Mouse (Mus musculus): Measurements from ENCODE around the gene Akap7.
A peak's percentile ranks its signal among the peaks of the same experiment; 100 is the strongest.

The Akap7 gene

DNA sequence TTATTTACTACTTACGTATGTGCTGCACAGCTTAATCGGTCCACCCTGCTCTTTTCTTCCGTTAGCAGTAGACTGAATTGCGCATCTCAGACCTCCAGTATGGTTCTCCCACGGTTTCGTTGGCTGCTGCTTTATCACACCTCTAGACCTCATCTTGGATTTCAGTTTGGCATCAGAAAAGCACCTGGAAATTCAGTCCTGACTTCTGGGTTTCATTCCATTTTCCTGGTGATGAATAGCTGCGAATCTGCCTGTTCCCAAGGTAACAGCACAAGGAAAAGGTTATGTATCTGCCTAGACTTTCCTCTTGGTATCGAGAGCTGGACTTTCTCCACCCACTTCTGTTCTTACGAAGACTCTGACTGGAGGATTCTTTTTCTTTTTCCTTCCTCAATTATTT, at the start of gene Akap7:
Gene Akap7, minus strand, starts transcription at position 101 of the 400 bp plus-strand sequence.
- DNase-seq = no peak

DNA sequence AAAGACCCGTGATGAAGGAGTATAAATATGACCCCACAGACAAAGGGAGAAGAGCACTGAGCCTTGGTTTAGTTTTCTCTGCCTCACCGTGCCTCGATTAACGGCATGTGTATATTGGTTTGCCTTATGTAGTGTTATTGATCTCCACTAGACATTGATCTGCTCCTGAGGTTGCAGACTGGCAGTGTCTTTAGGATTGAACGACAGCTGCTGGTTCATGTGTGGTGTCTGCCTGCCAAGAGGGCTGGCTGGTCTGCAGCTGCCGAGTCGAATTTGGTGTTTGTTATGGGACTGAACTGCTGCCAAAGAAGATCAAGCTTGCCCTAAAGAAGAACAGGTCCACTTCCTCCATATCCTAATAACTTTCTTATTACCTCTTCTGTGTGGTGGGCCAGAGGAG, 46.7 kb upstream of the Akap7 start:
- no peak for DNase-seq

DNA sequence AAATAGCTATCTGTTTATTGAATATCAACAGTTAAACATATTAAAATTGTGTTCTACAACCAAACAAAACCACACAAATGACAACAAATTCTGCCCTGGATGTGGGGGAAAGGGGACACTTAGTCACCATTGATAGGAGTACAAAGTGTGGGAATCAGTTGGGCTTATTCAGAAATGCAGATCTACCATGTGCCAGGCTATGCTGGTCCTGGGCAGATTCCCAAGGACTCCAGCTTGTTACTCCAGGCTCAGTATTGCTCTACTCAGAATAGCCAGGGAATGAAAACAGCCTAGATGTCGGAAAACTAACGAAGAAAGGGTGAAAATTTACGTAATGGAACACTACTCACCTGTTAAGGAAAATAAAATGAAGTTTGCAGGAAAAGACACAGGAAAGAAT, 46.3 kb upstream of the Akap7 start:
- no peak for DNase-seq

DNA sequence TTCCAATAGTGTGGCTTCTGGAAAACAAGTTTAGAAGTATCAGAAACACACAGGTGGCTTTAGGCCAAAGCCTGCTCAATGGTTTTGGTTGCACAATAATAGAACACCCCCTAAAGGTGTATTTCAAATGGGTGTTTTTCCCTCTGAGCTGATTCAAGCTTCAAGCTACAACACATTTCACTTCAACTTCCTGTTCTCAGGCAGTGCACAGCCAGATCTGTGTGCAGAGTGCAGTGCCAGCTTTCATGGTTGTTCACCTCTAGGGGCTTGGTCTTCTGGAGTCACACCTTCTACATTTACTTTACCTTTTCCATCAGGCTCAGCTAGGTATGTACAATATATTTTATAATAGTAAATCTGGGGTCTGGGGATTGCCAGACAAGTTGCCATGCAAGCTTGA, 35.1 kb upstream of the Akap7 start:
- no peak for DNase-seq

DNA sequence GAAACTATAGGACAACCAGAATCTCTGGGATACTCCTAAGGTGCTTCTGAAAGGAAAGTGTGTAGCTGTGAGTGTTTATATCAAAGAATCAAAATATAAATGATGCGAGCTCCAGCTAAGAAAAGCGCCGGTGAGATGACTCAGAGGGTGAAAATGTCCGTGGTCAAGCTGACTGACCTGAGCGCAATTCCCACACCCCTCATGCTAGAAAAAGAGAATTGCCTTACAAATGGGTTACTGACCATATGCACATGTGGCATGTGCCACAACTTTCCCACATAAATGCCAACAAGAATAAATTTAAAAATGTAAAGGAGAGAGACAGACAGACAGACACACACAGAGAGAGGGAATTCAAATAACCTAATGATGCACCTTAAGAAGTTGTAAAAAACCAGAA, 33.0 kb upstream of the Akap7 start:
- DNase-seq = no peak

DNA sequence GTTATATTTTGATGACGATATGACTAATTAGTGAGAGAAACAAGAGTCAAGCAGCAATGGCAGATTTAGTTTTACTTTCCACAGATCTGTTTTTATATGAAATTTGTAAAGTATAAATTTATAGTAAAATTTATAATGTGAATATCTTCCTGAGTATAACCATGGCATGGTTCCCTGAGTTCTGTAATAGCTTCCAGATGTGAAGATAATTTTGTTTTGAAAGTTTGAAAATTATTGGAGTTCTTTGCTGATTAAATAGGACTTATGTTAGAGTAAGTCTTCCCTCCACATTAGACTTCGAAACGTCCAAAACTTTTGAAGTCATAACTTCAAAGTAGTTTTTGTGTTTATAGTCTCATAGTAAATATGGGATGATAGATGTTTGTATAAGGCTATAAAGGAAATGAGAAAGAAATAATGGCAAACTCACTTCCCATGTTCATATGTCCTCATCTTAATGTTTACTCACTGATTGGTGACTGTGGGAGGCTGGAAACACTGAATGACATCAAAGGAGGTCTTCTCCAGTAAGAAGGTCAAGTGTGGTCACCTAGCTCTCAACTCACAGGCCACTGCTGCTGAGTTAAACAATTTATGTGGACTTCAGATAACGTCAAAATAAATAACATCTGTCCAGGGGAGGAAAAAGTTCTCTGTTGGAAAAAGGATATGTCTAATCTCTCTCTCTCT, 25.9 kb upstream of the Akap7 start:
- DNase-seq = no peak

DNA sequence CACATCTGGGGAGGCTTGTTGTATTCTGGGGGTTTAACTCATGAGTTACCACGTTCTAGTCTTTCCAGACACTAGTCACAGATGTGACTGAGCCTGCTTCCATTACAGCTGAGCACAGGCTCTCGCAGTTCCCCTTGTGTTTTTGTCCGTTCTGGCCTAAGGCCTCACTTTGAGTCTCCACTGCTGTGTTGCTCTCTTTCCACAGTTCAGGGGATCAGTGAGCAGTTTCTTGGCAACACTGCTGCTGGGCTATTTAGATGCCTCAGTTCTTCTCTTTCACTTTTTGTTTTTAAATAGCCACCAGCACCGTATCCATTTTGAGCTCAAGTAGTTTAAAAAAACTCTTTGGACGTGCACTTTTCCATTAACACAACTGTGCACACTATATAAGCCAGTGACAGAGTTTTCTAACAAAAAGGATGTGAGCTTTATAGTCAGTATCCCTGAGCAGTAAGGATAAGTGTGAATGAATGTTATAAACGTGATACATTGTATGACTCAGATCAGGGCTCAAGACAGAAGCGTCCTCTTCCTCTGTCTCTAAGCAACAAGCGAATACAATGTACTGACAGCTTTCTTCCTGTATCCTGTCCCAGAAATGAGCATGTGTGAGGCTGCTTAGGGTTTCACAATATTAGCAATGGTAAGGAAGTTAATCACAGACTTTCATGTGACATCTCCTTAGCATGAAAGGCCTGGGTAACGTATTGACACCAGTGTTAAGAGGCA, 23.8 kb upstream of the Akap7 start:
- DNase-seq = no peak

DNA sequence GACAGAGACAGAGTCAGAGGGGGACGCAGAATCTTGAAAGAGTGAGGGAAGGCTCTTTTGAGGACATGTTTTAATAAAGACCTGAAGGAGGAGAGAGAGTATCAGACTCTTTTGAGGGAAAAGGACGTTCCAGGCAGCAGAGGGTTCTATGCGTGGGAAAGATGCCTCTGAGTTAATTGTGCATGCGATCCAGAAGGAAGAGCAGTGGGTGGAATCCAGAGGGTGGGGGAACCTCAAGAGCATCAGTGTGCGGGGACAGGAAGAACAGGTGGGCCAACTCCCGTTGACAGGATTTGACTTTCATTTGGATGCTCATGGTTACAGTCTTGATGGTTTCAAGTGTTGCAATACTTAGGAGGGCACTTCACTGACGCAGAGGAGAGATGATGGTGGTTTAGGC, 22.4 kb upstream of the Akap7 start:
- DNase-seq = no peak

DNA sequence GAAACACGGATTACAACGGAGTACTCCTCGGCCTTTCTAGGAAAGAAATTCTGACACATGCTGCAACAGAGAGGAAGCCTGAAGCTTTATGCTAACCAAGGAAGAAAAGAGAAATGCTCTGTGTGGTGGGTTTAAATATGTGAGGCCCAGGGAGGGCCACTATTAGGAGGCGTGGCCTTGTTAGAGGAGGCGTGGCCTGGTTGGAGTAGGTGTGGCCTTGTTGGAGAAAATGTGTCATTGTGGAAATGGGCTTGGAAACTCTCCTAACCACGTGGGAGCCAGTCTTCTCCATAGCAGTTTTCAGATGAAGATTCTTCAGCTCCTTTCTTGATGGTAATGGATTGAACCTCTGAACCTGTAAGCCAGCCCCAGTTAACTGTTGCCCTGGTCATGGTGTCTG, 19.8 kb upstream of the Akap7 start:
- no peak for DNase-seq

DNA sequence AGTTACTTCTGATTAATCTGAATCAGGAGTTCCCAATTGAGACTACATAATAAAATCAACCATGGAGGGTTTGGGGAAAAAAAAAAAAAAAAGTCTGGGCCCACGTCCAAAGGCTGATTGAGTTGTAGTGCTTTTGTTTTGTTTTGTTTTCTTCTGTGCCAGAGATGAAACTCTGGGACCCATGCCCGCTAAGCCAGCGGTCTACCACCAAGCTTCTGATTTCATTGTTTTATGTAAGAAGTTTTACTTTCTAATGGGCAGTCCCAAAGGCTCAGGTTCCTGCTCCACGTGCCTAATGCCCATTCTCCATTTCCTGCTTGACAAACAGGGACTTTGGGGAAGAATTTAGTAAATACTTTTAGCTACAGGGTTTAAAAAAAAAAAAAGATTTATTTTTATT, 18.0 kb upstream of the Akap7 start:
- DNase-seq = peak; percentile 40 to 47

DNA sequence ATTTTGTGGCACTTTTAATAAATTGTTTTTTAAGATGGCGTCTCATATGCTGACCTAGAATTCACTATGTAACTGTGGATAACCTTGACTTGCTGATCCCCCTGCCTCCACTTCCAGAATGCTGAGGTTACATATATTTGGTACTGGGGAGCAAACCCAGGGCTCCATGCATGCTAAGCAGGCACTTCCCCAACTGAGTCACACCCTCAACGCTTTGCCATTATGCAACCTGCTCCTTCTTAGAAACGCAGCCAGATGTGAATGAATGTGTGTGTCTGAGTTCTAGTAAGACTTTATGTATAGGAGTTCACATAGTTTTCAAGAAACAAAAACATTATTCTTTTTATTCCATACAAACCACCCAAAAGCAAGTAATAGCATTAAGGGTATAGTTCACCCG, 13.5 kb upstream of the Akap7 start:
- no peak for DNase-seq

DNA sequence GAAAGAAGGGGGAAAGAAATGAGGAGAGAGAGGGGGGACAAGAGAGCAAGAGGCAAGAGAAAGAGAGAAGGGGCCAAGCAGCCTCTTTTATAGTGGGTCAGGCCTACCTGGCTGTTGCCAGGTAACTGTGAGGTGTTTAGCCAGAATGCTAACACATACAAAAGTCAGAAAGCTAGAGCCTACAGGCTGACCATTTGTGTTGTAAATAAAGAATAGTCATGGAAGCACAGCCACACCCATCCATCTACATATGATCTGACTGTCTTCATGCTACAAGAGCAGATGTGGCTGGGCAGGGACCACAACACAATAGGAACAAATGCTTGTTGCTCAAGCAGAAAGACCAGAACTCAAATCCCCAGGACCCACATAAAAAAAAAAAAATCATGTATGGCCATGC, 11.9 kb upstream of the Akap7 start:
- DNase-seq = no peak

DNA sequence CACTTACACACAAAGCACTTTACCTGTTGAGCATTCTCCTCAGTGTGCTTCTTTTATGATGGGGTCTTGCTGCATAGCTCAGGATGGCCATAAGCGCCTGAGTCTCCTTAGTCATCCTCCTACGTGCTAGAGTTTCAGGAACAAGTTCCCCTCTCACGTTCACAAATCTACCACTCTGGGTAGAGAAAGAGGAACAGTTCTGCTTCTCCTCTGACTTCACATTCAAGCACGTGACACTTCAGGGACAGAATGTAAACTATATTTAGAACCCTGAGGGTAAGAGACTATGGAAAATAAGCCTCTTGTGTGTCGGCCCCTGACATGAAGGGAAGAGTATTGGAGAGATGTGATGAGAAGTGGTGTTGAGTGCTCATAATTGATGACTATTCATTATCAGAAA, 10.7 kb upstream of the Akap7 start:
- DNase-seq = no peak

DNA sequence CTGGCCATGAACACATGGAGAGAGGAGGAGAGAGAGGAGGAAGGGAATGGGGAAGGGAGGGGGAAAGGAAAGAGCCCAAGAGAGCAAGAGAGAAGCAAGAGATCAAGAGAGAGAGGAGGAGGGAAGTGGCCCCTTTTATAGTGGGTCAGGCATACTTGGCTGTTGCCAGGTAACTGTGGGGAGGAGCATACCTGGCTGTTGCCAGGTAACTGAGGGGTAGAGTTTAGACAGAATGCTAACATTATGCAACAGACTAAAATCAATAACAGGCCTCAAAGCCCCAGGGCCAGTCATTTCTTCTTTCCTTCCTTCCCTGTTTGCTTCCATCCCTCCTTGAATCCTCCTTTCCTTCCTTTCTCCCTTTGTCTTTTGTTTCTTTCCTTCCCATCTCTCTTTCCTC, 10.0 kb upstream of the Akap7 start:
- no peak for DNase-seq

DNA sequence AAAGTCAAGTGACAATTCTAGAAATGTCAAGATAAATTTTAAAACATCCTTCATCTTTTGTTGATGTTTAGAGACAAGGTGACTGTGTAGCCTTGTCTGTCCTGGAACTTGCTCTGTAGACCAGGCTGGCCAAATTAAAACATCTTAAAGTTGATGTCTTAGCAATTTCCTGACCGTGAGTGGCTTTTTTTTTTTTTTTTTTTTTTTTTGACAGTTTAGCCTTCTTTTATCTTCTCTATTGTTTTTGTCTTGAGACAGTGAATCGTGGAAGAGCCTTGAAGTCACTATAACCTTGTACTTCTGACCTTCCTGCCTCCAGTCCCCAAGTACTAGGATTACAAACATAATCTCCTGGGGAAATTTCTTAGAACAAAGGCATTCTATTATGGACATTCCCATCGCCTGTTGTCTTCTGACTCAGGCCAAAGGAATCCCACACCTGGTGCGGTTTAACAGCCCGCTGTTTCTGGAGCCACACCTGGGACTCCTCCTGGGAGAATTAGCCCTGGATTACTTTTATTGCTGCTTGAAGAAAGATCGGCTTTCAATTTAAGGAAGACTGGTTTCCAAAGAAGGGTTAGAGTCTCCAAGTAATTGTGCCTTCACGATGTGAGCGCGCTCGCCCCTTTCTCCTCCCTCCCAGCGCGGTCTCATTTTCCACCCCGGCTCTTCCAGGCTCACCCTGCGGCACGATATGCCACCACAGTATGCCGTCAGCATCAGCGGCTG, 6.3 kb upstream of the Akap7 start:
- no peak for DNase-seq

DNA sequence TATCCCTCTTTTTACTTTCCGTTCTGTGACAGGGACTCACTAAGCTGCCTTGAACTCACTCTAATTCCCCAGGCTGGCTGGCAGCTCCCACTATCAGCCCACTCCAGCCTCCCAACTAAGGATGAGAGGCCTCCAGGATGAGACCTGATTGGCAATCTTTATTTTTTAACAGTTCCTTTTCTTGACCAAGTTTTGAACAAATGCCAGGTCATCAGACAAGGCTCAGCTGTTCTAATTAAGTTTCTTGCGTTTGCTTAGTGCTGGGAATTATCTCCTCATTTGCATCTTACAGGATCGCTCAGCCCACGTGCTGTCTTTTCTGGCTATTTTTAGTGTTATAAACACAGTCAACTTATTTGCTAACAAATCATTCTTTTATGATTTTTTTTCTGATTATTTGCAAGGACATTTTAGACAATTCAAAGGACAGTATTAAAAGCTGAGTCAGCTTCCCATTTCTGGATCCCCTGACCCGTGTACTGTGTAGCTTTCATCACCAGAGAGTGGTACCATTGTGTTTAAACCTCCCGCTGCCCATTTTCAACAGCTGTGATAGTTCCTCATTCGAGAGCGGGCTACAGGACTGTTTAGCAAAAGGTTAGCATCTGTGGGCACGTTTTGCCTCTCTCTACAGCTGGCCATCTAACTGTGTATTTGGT, 4.0 kb upstream of the Akap7 start:
- DNase-seq = no peak

DNA sequence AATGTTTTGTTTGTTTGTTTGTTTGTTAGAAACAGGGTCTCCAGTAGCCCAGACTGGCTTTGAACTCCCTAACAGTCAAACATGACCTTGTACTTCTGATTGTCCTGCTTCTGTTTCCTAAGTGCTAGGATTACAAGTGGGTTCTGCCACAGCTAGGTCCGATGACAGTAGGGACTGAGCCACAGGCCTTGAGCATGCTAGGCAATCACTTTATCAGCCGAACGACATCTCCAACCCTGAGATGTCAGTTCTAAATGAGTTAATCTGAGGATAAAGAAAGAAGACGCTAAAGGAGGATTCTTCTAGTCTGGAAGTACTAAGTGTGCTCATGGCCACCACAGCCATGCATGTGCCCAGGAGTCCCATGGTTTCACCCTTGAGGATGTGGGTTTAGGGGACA, 3.1 kb upstream of the Akap7 start:
- no peak for DNase-seq

DNA sequence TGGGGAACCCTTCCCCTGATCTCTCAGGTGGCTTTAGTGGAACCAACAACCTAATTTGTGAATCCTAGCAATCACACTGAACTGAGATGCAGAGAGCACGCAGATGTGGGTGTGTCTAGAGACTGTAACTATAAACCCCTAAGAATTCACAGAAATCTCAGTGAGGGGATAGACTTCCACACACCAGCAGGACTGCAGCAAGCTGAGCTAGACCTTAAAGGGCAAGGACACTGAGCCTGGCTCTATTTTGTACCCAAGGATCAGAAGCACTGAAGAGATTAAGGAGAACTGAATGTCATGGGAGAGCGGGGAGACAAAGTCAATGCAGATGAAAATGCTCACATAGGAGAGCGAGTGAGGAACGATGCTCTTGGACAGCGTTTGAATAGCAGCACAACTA, 2.3 kb upstream of the Akap7 start:
- no peak for DNase-seq

DNA sequence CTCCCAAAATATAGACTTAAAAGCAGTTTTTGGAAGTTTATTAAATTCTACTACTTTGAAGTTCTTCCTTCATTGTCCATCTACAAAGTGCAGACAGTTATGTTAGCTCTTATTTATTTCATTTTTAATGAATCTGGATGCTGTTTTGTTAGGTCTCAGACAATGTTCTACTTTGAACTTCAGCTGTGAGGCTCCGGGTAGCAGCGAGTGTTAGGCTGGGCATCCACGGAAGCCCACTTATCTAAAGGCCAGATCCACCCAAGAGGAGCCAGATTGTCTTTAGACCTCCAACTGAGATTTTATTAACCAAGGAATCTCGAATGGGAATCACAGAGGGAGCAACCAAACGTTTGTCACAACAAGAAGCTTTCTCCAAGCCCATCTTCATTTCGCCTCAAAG, 2.5 kb downstream of the Akap7 start:
- DNase-seq = no peak

DNA sequence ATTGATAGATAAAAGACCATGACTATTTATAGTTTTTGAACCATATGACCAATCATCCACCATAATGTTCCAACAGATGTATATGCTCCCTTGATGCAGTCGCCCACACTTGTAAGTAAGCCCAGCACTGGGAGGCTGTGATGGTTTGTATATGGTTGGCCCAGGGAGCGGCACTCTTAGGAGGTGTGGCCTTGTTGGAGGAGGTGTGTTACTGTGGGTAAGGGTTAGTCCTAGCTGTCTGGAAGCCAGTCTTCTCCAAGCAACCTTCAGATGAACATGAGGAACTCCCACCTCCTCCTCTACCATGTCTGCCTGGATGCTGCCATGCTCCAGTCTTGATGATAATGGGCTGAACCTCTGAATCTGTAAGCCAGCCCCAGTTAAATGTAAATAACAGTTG, 3.1 kb downstream of the Akap7 start:
- no peak for DNase-seq

DNA sequence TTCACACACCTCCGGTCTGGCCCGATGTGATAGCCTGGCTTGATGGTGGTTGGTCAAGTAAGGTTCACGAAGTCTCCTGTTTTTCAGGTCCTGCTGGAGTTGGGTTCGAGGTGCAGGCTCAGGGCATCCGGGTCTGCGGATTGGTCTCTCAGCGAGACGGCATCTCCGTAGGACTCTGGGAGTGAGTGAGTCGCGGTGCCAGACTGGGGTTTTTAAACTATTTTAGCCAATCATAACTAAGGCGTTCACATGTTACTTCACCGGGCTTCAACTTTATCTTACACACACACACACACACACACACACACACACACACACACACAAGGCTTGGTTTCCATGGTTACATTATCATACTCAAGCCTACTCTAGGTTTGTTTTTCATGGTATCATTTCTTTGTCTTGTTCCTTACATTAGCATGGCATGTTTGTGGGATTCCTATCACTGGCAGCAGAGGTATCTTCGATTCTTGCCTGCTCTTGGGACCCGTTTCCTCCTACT, 8.6 kb downstream of the Akap7 start:
- no peak for DNase-seq

DNA sequence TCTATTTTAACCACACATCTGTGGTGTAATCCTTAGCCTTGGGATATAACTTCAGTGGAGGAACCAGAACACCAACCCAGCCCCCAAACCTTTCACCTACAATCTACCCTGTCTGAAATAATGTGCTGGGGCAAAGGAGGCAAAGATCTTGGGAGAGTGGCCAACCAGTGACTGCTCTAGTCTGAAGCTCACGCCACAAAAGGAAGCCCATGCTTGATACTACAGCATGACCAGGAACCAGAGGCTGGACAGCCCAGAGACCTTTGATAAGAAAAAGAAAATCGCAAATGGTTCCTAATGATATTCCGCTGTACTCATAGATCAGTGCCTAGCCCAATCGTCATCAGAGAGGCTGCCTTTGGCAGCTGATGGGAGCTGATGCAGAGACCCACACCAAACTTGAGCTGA, 9.4 kb downstream of the Akap7 start:
- peak in 1 of 2 experiments; percentile 41 for DNase-seq

DNA sequence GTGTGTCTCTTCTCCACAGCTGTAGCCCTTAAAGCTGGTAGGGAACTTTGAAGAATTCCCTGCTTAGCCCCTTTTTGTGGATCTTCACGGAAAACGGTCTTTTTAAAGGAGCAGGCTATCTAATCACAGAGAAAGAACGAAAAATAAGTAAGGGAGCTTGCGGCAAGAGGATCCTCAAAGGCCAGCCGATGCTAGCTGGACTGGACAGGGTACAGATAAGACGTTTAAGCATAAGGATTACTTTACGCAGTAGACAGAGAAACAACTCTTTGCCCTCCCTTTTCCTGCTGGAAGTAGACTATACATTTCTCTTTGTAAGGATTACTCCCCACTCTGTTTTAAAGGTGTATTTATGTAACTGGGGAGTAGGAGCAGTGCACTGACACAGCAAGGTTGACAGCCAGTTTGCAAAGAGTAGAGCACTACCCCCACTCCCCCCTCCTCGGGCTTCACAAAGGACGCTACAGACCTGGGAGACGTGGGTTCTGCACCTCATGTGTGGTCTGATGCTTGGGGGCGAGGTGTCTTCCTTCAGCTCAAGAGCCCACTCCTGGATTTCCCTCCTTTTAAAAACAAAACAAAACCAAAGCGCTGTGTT, 9.9 kb downstream of the Akap7 start:
- no peak for DNase-seq

All from kidney, postnatal 25 days (tissue).